Mouse (Mus musculus): ENCODE data around the gene Ccdc39. TPM values are rescaled to one million over a fixed set of nuclear protein-coding genes. Genes with fewer than 3 reads are reported as not detected.

Ccdc39 gene
- 1.9 and 2.1 TPM in 2 replicates for polyA plus RNA-seq (2015; fragmentation: Nextera tagmentation; extraction: Ambion mirVana)

DNA sequence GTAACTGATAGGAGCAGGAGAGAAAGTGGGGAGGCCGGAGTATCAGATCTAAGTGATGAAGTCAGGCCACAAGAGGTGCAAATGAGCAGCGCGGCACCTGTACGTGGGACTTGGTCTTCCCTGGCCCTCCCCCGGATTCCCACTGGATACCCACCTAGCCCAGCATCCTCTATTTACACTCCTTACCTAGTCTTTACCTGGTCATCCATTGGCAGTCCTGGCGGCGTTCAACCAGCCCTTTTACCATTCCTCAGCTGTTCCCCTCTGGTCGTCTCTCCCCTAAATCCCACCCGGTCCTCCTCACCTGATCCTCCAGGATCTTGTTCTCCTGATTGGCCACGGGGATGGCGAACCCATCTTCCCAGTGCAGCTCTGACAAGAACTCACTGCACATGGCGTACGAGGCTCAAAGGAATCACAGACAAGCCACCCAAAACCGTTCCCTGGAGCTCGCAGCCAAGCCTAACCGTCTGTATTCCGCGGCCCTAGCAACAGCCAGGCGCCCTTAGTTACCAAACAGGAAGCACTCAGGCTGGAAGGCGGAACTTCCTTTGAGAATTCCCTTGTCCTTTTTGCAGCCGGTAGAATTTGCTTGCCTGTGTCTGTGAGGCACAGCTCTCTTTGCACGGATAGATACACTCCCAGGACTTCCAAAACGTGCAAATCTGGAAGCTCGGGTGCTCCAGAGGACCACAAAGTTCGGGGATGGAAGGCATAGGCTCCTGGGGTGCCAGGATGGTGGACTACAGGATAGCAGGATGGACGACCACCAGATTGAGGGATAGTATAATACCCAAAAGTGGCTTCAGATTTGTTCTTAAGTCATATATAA, at the start of gene Ccdc39:
Gene Ccdc39, minus strand, starts transcription at position 510 of the 832 bp plus-strand sequence.
- ATAC-seq (replicated peaks; ENCODE audit: extremely low read depth, insufficient read depth, low FRiP score) = peak; percentile 85
- H3K4me2 ChIP-seq (ENCODE audit: low read depth, low read length) = peak within 1 kb of the TSS; percentile 86
- H3K9me3 ChIP-seq (replicated peaks; ENCODE audit: control insufficient read depth, low read length) = 0 out of 2 replicates have a peak, but pooled peaks cover 2% of the 10 kb centered on the region
- peaks cover 3% of the 10 kb centered on the region; the same call in 1 of the 2 replicates for H3K4me1 ChIP-seq (ENCODE audit: control insufficient read depth, insufficient read depth, low read length)
- no peaks in the 10 kb centered on the region for H3K27me3 ChIP-seq (ENCODE audit: control insufficient read depth, insufficient read depth, low read length)
- no peaks in the 10 kb centered on the region for H3K36me3 ChIP-seq (ENCODE audit: control insufficient read depth, insufficient read depth)
- H3K27ac ChIP-seq (ENCODE audit: low read length) = no peak within 1 kb of the TSS
- H3K4me3 ChIP-seq (ENCODE audit: low read length) = peak within 1 kb of the TSS; percentile 58
- WGBS = 5% methylated on average over 26 of the region's 26 CpGs
- H3K9ac ChIP-seq (ENCODE audit: low read length) = peak within 1 kb of the TSS; percentile 74

DNA sequence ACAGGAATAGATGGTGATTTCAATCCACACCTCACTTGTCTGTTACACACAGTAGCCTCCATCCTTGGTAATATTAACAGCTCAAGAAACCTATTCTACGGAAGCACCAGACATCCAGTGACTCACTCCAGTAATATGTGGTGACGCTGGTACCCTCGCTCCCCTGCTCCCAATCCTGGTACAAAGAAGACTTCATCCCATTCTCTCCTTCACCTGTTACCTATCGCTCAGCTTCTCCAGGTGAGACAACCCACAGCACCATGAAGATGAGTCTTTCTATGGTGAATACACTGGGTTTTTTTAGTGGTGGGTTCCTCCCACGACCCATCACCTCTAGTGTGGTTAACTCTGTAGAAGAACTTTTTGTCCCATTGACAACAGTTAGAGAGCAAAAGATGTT, 49.3 kb upstream of the Ccdc39 start:
- H3K9me3 ChIP-seq (replicated peaks; ENCODE audit: control insufficient read depth, low read length) = no peaks in the 10 kb centered on the region
- H3K4me1 ChIP-seq (ENCODE audit: control insufficient read depth, insufficient read depth, low read length) = no peaks in the 10 kb centered on the region
- H3K27me3 ChIP-seq (ENCODE audit: control insufficient read depth, insufficient read depth, low read length) = no peaks in the 10 kb centered on the region
- no peak overlapping the region for H3K9ac ChIP-seq (ENCODE audit: low read length)
- no peaks in the 10 kb centered on the region for H3K36me3 ChIP-seq (ENCODE audit: control insufficient read depth, insufficient read depth)
- 86% methylated on average over 5 of the region's 5 CpGs for WGBS
- no peak for ATAC-seq (replicated peaks; ENCODE audit: extremely low read depth, insufficient read depth, low FRiP score)
- H3K4me2 ChIP-seq (ENCODE audit: low read depth, low read length) = no peak overlapping the region
- no peak overlapping the region for H3K4me3 ChIP-seq (ENCODE audit: low read length)
- no peak overlapping the region for H3K27ac ChIP-seq (ENCODE audit: low read length)

- H3K27me3 ChIP-seq (ENCODE audit: control insufficient read depth, insufficient read depth, low read length) = no peaks in the 10 kb centered on the region
- no peaks in the 10 kb centered on the region for H3K9me3 ChIP-seq (replicated peaks; ENCODE audit: control insufficient read depth, low read length)
- 42% methylated on average over 8 of the region's 8 CpGs for WGBS
- no peak overlapping the region for H3K27ac ChIP-seq (ENCODE audit: low read length)
- H3K4me1 ChIP-seq (ENCODE audit: control insufficient read depth, insufficient read depth, low read length) = no peaks in the 10 kb centered on the region
- no peak overlapping the region for H3K9ac ChIP-seq (ENCODE audit: low read length)
- H3K36me3 ChIP-seq (ENCODE audit: control insufficient read depth, insufficient read depth) = no peaks in the 10 kb centered on the region
- ATAC-seq (replicated peaks; ENCODE audit: extremely low read depth, insufficient read depth, low FRiP score) = no peak
- no peak overlapping the region for H3K4me3 ChIP-seq (ENCODE audit: low read length)
- H3K4me2 ChIP-seq (ENCODE audit: low read depth, low read length) = no peak overlapping the region
Measured at GRCm38 (mm10) chr3:33887438-33887837, 43.3 kb upstream of the Ccdc39 start.

DNA sequence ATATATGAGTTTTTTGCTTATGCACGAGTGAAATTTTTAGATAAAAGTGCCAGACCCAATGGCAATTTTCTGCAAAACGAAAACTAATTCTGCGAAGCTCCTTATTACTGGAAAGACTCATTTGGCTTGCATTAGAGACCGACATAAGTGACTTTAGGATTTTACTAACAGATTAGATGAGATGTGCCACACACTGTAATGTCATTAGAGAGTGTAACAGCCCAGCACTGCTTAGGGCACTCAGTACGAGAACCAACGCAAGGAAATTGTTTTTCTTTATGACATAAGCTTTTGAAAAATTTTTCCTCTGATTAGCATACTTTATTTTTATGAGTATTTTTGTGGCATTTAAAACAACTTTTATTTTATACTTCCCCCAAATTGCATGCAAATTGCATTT, 39.0 kb upstream of the Ccdc39 start:
- Histone ChIP-seq H3K9me3 (replicated peaks; ENCODE audit: control insufficient read depth, low read length) (peaks cover 4% of the 10 kb centered on the region), H3K4me2 (ENCODE audit: low read depth, low read length) (no peak overlapping the region), H3K4me1 (ENCODE audit: control insufficient read depth, insufficient read depth, low read length) (no peaks in the 10 kb centered on the region), H3K27me3 (ENCODE audit: control insufficient read depth, insufficient read depth, low read length) (no peaks in the 10 kb centered on the region), H3K27ac (ENCODE audit: low read length) (no peak overlapping the region), H3K4me3 (ENCODE audit: low read length) (no peak overlapping the region), H3K9ac (ENCODE audit: low read length) (no peak overlapping the region), H3K36me3 (ENCODE audit: control insufficient read depth, insufficient read depth) (no peaks in the 10 kb centered on the region)
- 76% methylated on average over 6 of the region's 6 CpGs for WGBS
- no peak for ATAC-seq (replicated peaks; ENCODE audit: extremely low read depth, insufficient read depth, low FRiP score)

DNA sequence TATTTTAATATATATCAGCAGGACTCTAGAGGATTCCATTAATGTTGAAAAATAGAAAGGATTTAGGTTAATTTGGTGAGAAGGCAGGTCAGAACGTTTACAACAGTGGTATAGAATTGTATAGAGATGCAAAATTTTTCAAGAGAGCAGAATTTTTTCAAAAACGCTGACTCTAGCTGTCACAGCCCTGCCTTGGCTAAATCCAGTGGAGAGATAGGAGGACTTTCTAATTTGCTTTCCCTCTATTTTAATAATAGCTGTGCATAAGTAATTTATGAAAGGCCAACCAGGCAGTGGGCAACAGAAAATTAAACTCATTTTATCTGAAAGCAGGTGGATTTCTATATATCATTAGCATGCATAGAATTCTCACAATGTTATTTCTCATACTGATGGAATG, 38.6 kb upstream of the Ccdc39 start:
- H3K27ac ChIP-seq (ENCODE audit: low read length) = no peak overlapping the region
- H3K4me1 ChIP-seq (ENCODE audit: control insufficient read depth, insufficient read depth, low read length) = no peaks in the 10 kb centered on the region
- no peak overlapping the region for H3K4me3 ChIP-seq (ENCODE audit: low read length)
- peaks cover 4% of the 10 kb centered on the region for H3K9me3 ChIP-seq (replicated peaks; ENCODE audit: control insufficient read depth, low read length)
- ATAC-seq (replicated peaks; ENCODE audit: extremely low read depth, insufficient read depth, low FRiP score) = no peak
- no peak overlapping the region for H3K9ac ChIP-seq (ENCODE audit: low read length)
- no peaks in the 10 kb centered on the region for H3K36me3 ChIP-seq (ENCODE audit: control insufficient read depth, insufficient read depth)
- 67% methylated on average over 2 of the region's 2 CpGs for WGBS
- H3K27me3 ChIP-seq (ENCODE audit: control insufficient read depth, insufficient read depth, low read length) = no peaks in the 10 kb centered on the region
- H3K4me2 ChIP-seq (ENCODE audit: low read depth, low read length) = no peak overlapping the region

DNA sequence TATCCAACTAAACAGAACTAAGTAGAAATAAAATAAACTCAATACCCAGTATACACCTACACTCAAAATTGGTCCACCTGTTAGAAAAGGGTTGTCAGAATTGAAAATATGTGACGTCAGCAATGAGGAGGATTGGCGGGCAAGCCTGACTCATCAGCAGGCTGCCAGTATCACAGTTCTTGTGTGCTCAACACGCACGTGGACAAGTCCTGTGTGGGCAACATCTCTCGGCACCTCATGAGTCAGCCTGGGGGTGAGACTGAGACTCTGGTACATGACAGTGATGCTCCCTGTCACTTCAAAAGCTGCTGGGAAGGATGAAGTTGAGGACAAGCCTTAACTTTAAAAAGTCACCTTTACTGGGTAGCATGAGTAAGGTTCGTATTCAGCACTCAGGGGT, 34.6 kb upstream of the Ccdc39 start:
- Histone ChIP-seq H3K27me3 (ENCODE audit: control insufficient read depth, insufficient read depth, low read length) (no peaks in the 10 kb centered on the region), H3K36me3 (ENCODE audit: control insufficient read depth, insufficient read depth) (no peaks in the 10 kb centered on the region), H3K9me3 (replicated peaks; ENCODE audit: control insufficient read depth, low read length) (peaks cover 4% of the 10 kb centered on the region), H3K4me3 (ENCODE audit: low read length) (no peak overlapping the region), H3K4me2 (ENCODE audit: low read depth, low read length) (no peak overlapping the region), H3K4me1 (ENCODE audit: control insufficient read depth, insufficient read depth, low read length) (no peaks in the 10 kb centered on the region), H3K9ac (ENCODE audit: low read length) (no peak overlapping the region), H3K27ac (ENCODE audit: low read length) (no peak overlapping the region)
- ATAC-seq (replicated peaks; ENCODE audit: extremely low read depth, insufficient read depth, low FRiP score) = no peak
- WGBS = 75% methylated on average over 6 of the region's 6 CpGs

GRCm38 (mm10) chr3:33874456-33875286, 30.6 kb upstream of the Ccdc39 start:
- WGBS = 56% methylated on average over 12 of the region's 12 CpGs
- H3K9ac ChIP-seq (ENCODE audit: low read length) = no peak overlapping the region
- H3K4me2 ChIP-seq (ENCODE audit: low read depth, low read length) = no peak overlapping the region
- no peak for ATAC-seq (replicated peaks; ENCODE audit: extremely low read depth, insufficient read depth, low FRiP score)
- H3K27me3 ChIP-seq (ENCODE audit: control insufficient read depth, insufficient read depth, low read length) = no peaks in the 10 kb centered on the region
- no peaks in the 10 kb centered on the region for H3K36me3 ChIP-seq (ENCODE audit: control insufficient read depth, insufficient read depth)
- no peaks in the 10 kb centered on the region for H3K4me1 ChIP-seq (ENCODE audit: control insufficient read depth, insufficient read depth, low read length)
- H3K9me3 ChIP-seq (replicated peaks; ENCODE audit: control insufficient read depth, low read length) = no peaks in the 10 kb centered on the region
- H3K27ac ChIP-seq (ENCODE audit: low read length) = no peak overlapping the region
- no peak overlapping the region for H3K4me3 ChIP-seq (ENCODE audit: low read length)

- Histone ChIP-seq H3K4me3 (ENCODE audit: low read length) (no peak overlapping the region), H3K4me2 (ENCODE audit: low read depth, low read length) (no peak overlapping the region), H3K27ac (ENCODE audit: low read length) (no peak overlapping the region), H3K27me3 (ENCODE audit: control insufficient read depth, insufficient read depth, low read length) (no peaks in the 10 kb centered on the region), H3K9me3 (replicated peaks; ENCODE audit: control insufficient read depth, low read length) (no peaks in the 10 kb centered on the region), H3K9ac (ENCODE audit: low read length) (no peak overlapping the region), H3K36me3 (ENCODE audit: control insufficient read depth, insufficient read depth) (no peaks in the 10 kb centered on the region), H3K4me1 (ENCODE audit: control insufficient read depth, insufficient read depth, low read length) (no peaks in the 10 kb centered on the region)
- 74% methylated on average over 7 of the region's 7 CpGs for WGBS
- ATAC-seq (replicated peaks; ENCODE audit: extremely low read depth, insufficient read depth, low FRiP score) = no peak
Measured at GRCm38 (mm10) chr3:33873837-33874236, 29.7 kb upstream of the Ccdc39 start.

DNA sequence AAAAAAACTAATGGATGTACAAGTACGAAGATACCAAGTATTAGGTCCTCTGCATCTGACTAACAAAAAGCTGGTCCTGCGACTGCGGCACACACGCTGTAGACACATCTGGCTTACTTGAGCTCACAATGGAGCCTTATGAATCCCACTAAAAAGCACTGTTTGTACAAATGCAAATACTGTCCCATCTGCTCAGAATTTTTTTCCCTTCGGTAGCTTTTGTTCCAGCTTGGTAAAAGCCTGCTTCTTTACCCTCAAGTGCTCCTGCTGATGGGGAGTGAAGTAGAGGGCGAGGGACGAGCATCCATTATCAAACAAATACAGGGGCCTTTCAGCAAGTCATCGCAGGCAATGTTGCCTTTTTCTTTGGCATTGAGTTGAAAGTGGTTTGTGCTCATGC, 29.3 kb upstream of the Ccdc39 start:
- H3K4me3 ChIP-seq (ENCODE audit: low read length) = no peak overlapping the region
- no peaks in the 10 kb centered on the region for H3K36me3 ChIP-seq (ENCODE audit: control insufficient read depth, insufficient read depth)
- H3K27me3 ChIP-seq (ENCODE audit: control insufficient read depth, insufficient read depth, low read length) = no peaks in the 10 kb centered on the region
- H3K4me1 ChIP-seq (ENCODE audit: control insufficient read depth, insufficient read depth, low read length) = no peaks in the 10 kb centered on the region
- no peak overlapping the region for H3K27ac ChIP-seq (ENCODE audit: low read length)
- no peak for ATAC-seq (replicated peaks; ENCODE audit: extremely low read depth, insufficient read depth, low FRiP score)
- no peak overlapping the region for H3K9ac ChIP-seq (ENCODE audit: low read length)
- WGBS = 76% methylated on average over 8 of the region's 8 CpGs
- no peak overlapping the region for H3K4me2 ChIP-seq (ENCODE audit: low read depth, low read length)
- no peaks in the 10 kb centered on the region for H3K9me3 ChIP-seq (replicated peaks; ENCODE audit: control insufficient read depth, low read length)

Measured in heart, embryonic 16.5 days (tissue).